Mouse (Mus musculus): ENCODE measurements around the gene Ect2l. TPM values are rescaled to one million over a fixed set of nuclear protein-coding genes. Genes with fewer than 3 reads are reported as not detected.
"Not testable (repeated sequence)": the region's sequence is repeated elsewhere in the genome, so short reads cannot be mapped to it uniquely, and the experiment has no call there.

Ect2l gene
- polyA plus RNA-seq, 1 experiment from 2014 or later = not detected

- Histone ChIP-seq H3K4me2 (peak overlapping the region; percentile 53), H3K4me3 (peak overlapping the region; percentile 40)
- H3K4me1 ChIP-seq; H3K9ac ChIP-seq; H3K36me3 ChIP-seq; ATAC-seq (ENCODE audit: extremely low read depth, insufficient number of reproducible peaks, low FRiP score, low TSS enrichment); H3K9me3 ChIP-seq; H3K27ac ChIP-seq (replicated peaks); H3K27me3 ChIP-seq (replicated peaks): not testable (repeated sequence)
- WGBS = 73% methylated on average over 14 of the region's 26 CpGs
These were observed 71.7 kb downstream of the Ect2l start for GRCm38 (mm10) chr10:18138853-18139503.

GRCm38 (mm10) chr10:18131666-18132650, 78.7 kb downstream of the Ect2l start:
- Histone ChIP-seq H3K4me1 (peaks cover 4% of the 10 kb centered on the region), H3K4me2 (no peak overlapping the region), H3K9me3 (no peaks in the 10 kb centered on the region), H3K36me3 (peaks cover 4% of the 10 kb centered on the region; the same call in 1 of the 2 replicates), H3K27me3 (replicated peaks) (no peaks in the 10 kb centered on the region), H3K27ac (replicated peaks) (no peak overlapping the region), H3K4me3 (no peak overlapping the region), H3K9ac (no peak overlapping the region)
- ATAC-seq (ENCODE audit: extremely low read depth, insufficient number of reproducible peaks, low FRiP score, low TSS enrichment) = no peak
- 81% methylated on average over 10 of the region's 10 CpGs for WGBS

GRCm38 (mm10) chr10:18130276-18130675, 80.4 kb downstream of the Ect2l start:
- peaks cover 4% of the 10 kb centered on the region for H3K4me1 ChIP-seq
- H3K4me3 ChIP-seq = no peak overlapping the region
- no peaks in the 10 kb centered on the region for H3K9me3 ChIP-seq
- no peak overlapping the region for H3K27ac ChIP-seq (replicated peaks)
- H3K27me3 ChIP-seq (replicated peaks) = no peaks in the 10 kb centered on the region
- peaks cover 17% of the 10 kb centered on the region for H3K36me3 ChIP-seq
- 87% methylated on average over 5 of the region's 5 CpGs for WGBS
- no peak overlapping the region for H3K9ac ChIP-seq
- no peak for ATAC-seq (ENCODE audit: extremely low read depth, insufficient number of reproducible peaks, low FRiP score, low TSS enrichment)
- no peak overlapping the region for H3K4me2 ChIP-seq

GRCm38 (mm10) chr10:18118336-18118735, 92.4 kb downstream of the Ect2l start:
- no peak overlapping the region for H3K4me2 ChIP-seq
- no peak overlapping the region for H3K27ac ChIP-seq (replicated peaks)
- no peak for ATAC-seq (ENCODE audit: extremely low read depth, insufficient number of reproducible peaks, low FRiP score, low TSS enrichment)
- H3K9me3 ChIP-seq = no peaks in the 10 kb centered on the region
- 87% methylated on average over 8 of the region's 8 CpGs for WGBS
- peaks cover 91% of the 10 kb centered on the region for H3K36me3 ChIP-seq
- no peak overlapping the region for H3K4me3 ChIP-seq
- H3K9ac ChIP-seq = no peak overlapping the region
- no peaks in the 10 kb centered on the region for H3K27me3 ChIP-seq (replicated peaks)
- no peaks in the 10 kb centered on the region for H3K4me1 ChIP-seq

- WGBS = 81% methylated on average over 10 of the region's 10 CpGs
- Histone ChIP-seq H3K27me3 (replicated peaks) (no peaks in the 10 kb centered on the region), H3K36me3 (peaks cover 49% of the 10 kb centered on the region), H3K9ac (no peak overlapping the region), H3K4me2 (no peak overlapping the region), H3K9me3 (no peaks in the 10 kb centered on the region), H3K4me1 (no peaks in the 10 kb centered on the region), H3K27ac (replicated peaks) (no peak overlapping the region), H3K4me3 (no peak overlapping the region)
- no peak for ATAC-seq (ENCODE audit: extremely low read depth, insufficient number of reproducible peaks, low FRiP score, low TSS enrichment)
These were observed 97.1 kb downstream of the Ect2l start for GRCm38 (mm10) chr10:18113473-18114093.

- Histone ChIP-seq H3K27me3 (replicated peaks) (no peaks in the 10 kb centered on the region), H3K4me2 (no peak overlapping the region), H3K36me3 (peaks cover 46% of the 10 kb centered on the region), H3K27ac (replicated peaks) (no peak overlapping the region), H3K4me1 (no peaks in the 10 kb centered on the region), H3K9me3 (no peaks in the 10 kb centered on the region), H3K9ac (no peak overlapping the region), H3K4me3 (no peak overlapping the region)
- ATAC-seq (ENCODE audit: extremely low read depth, insufficient number of reproducible peaks, low FRiP score, low TSS enrichment) = no peak
These were observed 99.8 kb downstream of the Ect2l start for GRCm38 (mm10) chr10:18110940-18111339.

GRCm38 (mm10) chr10:18107471-18107870, 103.2 kb downstream of the Ect2l start:
- no peaks in the 10 kb centered on the region for H3K4me1 ChIP-seq
- H3K9ac ChIP-seq = no peak overlapping the region
- H3K27ac ChIP-seq (replicated peaks) = no peak overlapping the region
- H3K9me3 ChIP-seq = no peaks in the 10 kb centered on the region
- H3K36me3 ChIP-seq = peaks cover 46% of the 10 kb centered on the region
- H3K4me3 ChIP-seq = no peak overlapping the region
- H3K27me3 ChIP-seq (replicated peaks) = no peaks in the 10 kb centered on the region
- no peak for ATAC-seq (ENCODE audit: extremely low read depth, insufficient number of reproducible peaks, low FRiP score, low TSS enrichment)
- 73% methylated on average over 5 of the region's 5 CpGs for WGBS
- no peak overlapping the region for H3K4me2 ChIP-seq

- Histone ChIP-seq H3K9ac (no peak overlapping the region), H3K9me3 (no peaks in the 10 kb centered on the region), H3K4me2 (no peak overlapping the region), H3K4me1 (no peaks in the 10 kb centered on the region), H3K36me3 (peaks cover 61% of the 10 kb centered on the region), H3K27me3 (replicated peaks) (no peaks in the 10 kb centered on the region), H3K27ac (replicated peaks) (no peak overlapping the region), H3K4me3 (no peak overlapping the region)
- no peak for ATAC-seq (ENCODE audit: extremely low read depth, insufficient number of reproducible peaks, low FRiP score, low TSS enrichment)
- 54% methylated on average over 5 of the region's 5 CpGs for WGBS
These were observed 108.5 kb downstream of the Ect2l start for GRCm38 (mm10) chr10:18102166-18102565.

GRCm38 (mm10) chr10:18090691-18091090, 120.0 kb downstream of the Ect2l start:
- no peak overlapping the region for H3K4me3 ChIP-seq
- no peaks in the 10 kb centered on the region for H3K27me3 ChIP-seq (replicated peaks)
- no peak for ATAC-seq (ENCODE audit: extremely low read depth, insufficient number of reproducible peaks, low FRiP score, low TSS enrichment)
- H3K4me1 ChIP-seq = no peaks in the 10 kb centered on the region
- peaks cover 8% of the 10 kb centered on the region for H3K9me3 ChIP-seq
- no peak overlapping the region for H3K27ac ChIP-seq (replicated peaks)
- H3K4me2 ChIP-seq = no peak overlapping the region
- no peak overlapping the region for H3K9ac ChIP-seq
- peaks cover 63% of the 10 kb centered on the region for H3K36me3 ChIP-seq

- Histone ChIP-seq H3K27me3 (replicated peaks) (no peaks in the 10 kb centered on the region), H3K4me3 (no peak overlapping the region), H3K36me3 (peaks cover 15% of the 10 kb centered on the region; the same call in 1 of the 2 replicates), H3K9ac (no peak overlapping the region), H3K27ac (replicated peaks) (no peak overlapping the region), H3K4me1 (peaks cover 21% of the 10 kb centered on the region), H3K4me2 (no peak overlapping the region), H3K9me3 (peaks cover 8% of the 10 kb centered on the region)
- WGBS = 90% methylated on average over 6 of the region's 6 CpGs
- ATAC-seq (ENCODE audit: extremely low read depth, insufficient number of reproducible peaks, low FRiP score, low TSS enrichment) = no peak
These were observed 127.9 kb downstream of the Ect2l start for GRCm38 (mm10) chr10:18082772-18083171.

- WGBS = 84% methylated on average over 1 of the region's 1 CpGs
- no peak overlapping the region for H3K4me3 ChIP-seq
- no peak overlapping the region for H3K4me2 ChIP-seq
- peaks cover 15% of the 10 kb centered on the region; the same call in 1 of the 2 replicates for H3K36me3 ChIP-seq
- no peak for ATAC-seq (ENCODE audit: extremely low read depth, insufficient number of reproducible peaks, low FRiP score, low TSS enrichment)
- H3K9ac ChIP-seq = no peak overlapping the region
- peaks cover 2% of the 10 kb centered on the region for H3K9me3 ChIP-seq
- peaks cover 28% of the 10 kb centered on the region for H3K4me1 ChIP-seq
- H3K27me3 ChIP-seq (replicated peaks) = no peaks in the 10 kb centered on the region
- H3K27ac ChIP-seq (replicated peaks) = no peak overlapping the region
These were observed 129.2 kb downstream of the Ect2l start for GRCm38 (mm10) chr10:18081536-18081935.

Data from heart, embryonic 13.5 days (tissue).